Mouse (Mus musculus) stomach, postnatal 0 days (tissue): ENCODE results near the gene Rnase4. TPM values are rescaled to one million over a fixed set of nuclear protein-coding genes. Genes with fewer than 3 reads are reported as not detected.

Experiments used
- ATAC-seq: fragments of 200-750 bp; cut with Nextera tagmentation; 2 replicates; pipeline ENCODE4 v1.8.0; 2017; ENCODE audit not compliant: low FRiP score, low TSS enrichment
- DNase-seq: peaks from one replicate; pipeline ENCODE4 v3.0.0-alpha.2; 2016; ENCODE audit warnings: low spot score
- H3K27ac ChIP-seq: fragments of 300-500 bp; sonication (generic); replicated peaks from 2 replicates; pipeline ENCODE4 v1.5.1; 2014; ENCODE audit warnings: mild to moderate bottlenecking, control low read depth
- H3K27me3 ChIP-seq: fragments of 300-500 bp; sonication (generic); 2 replicates; pipeline ENCODE4 v1.6.1; 2014; ENCODE audit warnings: low read length; ENCODE audit not compliant: control insufficient read depth, insufficient read depth
- H3K36me3 ChIP-seq: fragments of 300-500 bp; sonication (generic); 2 replicates; pipeline ENCODE4 v1.6.1; 2014; ENCODE audit warnings: low read length, mixed read lengths; ENCODE audit not compliant: control insufficient read depth, insufficient read depth
- H3K4me1 ChIP-seq: fragments of 300-500 bp; sonication (generic); replicated peaks from 2 replicates; pipeline ENCODE4 v1.6.1; 2014; ENCODE audit warnings: antibody characterized with exemption; ENCODE audit not compliant: control insufficient read depth, insufficient read depth
- H3K4me2 ChIP-seq: fragments of 300-500 bp; sonication (generic); replicated peaks from 2 replicates; pipeline ENCODE4 v1.6.1; 2014; ENCODE audit warnings: low read depth, mild to moderate bottlenecking, control low read depth, moderate library complexity
- H3K4me3 ChIP-seq: fragments of 300-500 bp; sonication (generic); 2 replicates; pipeline ENCODE4 v1.5.1; 2014; ENCODE audit warnings: low read depth, low read length, control low read depth
- H3K9ac ChIP-seq: fragments of 300-500 bp; sonication (generic); 2 replicates; pipeline ENCODE4 v1.6.1; 2014; ENCODE audit warnings: mild to moderate bottlenecking, low read length, control low read depth, mixed read lengths
- H3K9me3 ChIP-seq: fragments of 300-500 bp; sonication (generic); 2 replicates; pipeline ENCODE4 v1.6.1; 2016; ENCODE audit warnings: low read length; ENCODE audit not compliant: control insufficient read depth
- CTCF ChIP-seq: IDR thresholded peaks from 2 replicates; pipeline ENCODE4 v1.5.1; 2016; ENCODE audit warnings: antibody characterized with exemption, low read depth, mild to moderate bottlenecking, moderate library complexity
- EP300 ChIP-seq: optimal IDR thresholded peaks from 2 replicates; pipeline ENCODE3; 2016; ENCODE audit warnings: antibody characterized with exemption
- WGBS: fragments of 180-500 bp; shearing (Covaris S2); extraction: QIAGEN DNeasy Blood & Tissue Kit; methylation state at CpG from one replicate; pipeline ENCODE4 v1.1.7; 2014; 5-methylcytosine and 5-hydroxymethylcytosine counted together
- polyA plus RNA-seq: library from polyadenylated mRNA; unstranded; fragments of >200 nt; fragmentation: Nextera tagmentation; extraction: Ambion mirVana; gene quantifications from 2 replicates; pipeline ENCODE4 v1.2.1, GENCODE M21; 2015

Gene Rnase4
- 152 and 157 TPM in 2 replicates for polyA plus RNA-seq

- peak within 1 kb of the TSS; percentile 77 for H3K4me2 ChIP-seq
- peak; percentile 58 for ATAC-seq
- no peaks in the 10 kb centered on the region for H3K27me3 ChIP-seq
- peak within 1 kb of the TSS; percentile 63 for H3K4me3 ChIP-seq
- no peaks in the 10 kb centered on the region for H3K4me1 ChIP-seq
- 5% methylated on average over 33 of the region's 33 CpGs for WGBS
- peak; percentile 75 for DNase-seq
- no peaks in the 10 kb centered on the region for H3K9me3 ChIP-seq
- H3K36me3 ChIP-seq, result no peaks in the 10 kb centered on the region
- H3K9ac ChIP-seq, result peak within 1 kb of the TSS; percentile 66
- peak within 1 kb of the TSS; percentile 90 for H3K27ac ChIP-seq
- no peak for TF ChIP-seq CTCF
- TF ChIP-seq EP300, result no peak
Observed at GRCm38 (mm10) chr14:51090921-51091900, at the start of gene Rnase4, which contains the start of gene Ang. TSS of gene Rnase4 (plus strand) at chr14:51091077. TSS of gene Ang (plus strand) at chr14:51091150.

- WGBS, result 83% methylated on average over 6 of the region's 6 CpGs
Observed at GRCm38 (mm10) chr14:51041769-51042168, 49.1 kb upstream of the Rnase4 start, which contains the start of gene Rnase9. TSS of gene Rnase9 (minus strand) at chr14:51041869.

GRCm38 (mm10) chr14:51047846-51048245 lies 43.0 kb upstream of the Rnase4 start:
- TF ChIP-seq EP300 (no peak), CTCF (no peak)
- ATAC-seq (no peak), DNase-seq (no peak)
- H3K9me3 ChIP-seq, result no peaks in the 10 kb centered on the region
- no peak overlapping the region for H3K4me3 ChIP-seq
- H3K27me3 ChIP-seq, result no peaks in the 10 kb centered on the region
- no peaks in the 10 kb centered on the region for H3K4me1 ChIP-seq
- H3K27ac ChIP-seq, result no peak overlapping the region
- no peak overlapping the region for H3K9ac ChIP-seq
- H3K4me2 ChIP-seq, result no peak overlapping the region
- no peaks in the 10 kb centered on the region for H3K36me3 ChIP-seq
- 31% methylated on average over 5 of the region's 5 CpGs for WGBS

More at GRCm38 (mm10) chr14:51041769-51042168, 49.1 kb upstream of the Rnase4 start, which contains the start of gene Rnase9:
- Histone ChIP-seq H3K4me3 (no peak within 1 kb of the TSS), H3K9me3 (no peaks in the 10 kb centered on the region), H3K27me3 (no peaks in the 10 kb centered on the region), H3K9ac (no peak within 1 kb of the TSS), H3K4me1 (no peaks in the 10 kb centered on the region), H3K4me2 (no peak within 1 kb of the TSS), H3K36me3 (no peaks in the 10 kb centered on the region), H3K27ac (no peak within 1 kb of the TSS)
- DNase-seq, result no peak
- TF ChIP-seq EP300 (no peak), CTCF (no peak)
- ATAC-seq, result no peak

- ATAC-seq, result no peak
- no peaks in the 10 kb centered on the region for H3K9me3 ChIP-seq
- no peak within 1 kb of the TSS for H3K27ac ChIP-seq
- H3K4me1 ChIP-seq, result no peaks in the 10 kb centered on the region
- DNase-seq, result no peak
- 80% methylated on average over 2 of the region's 2 CpGs for WGBS
- no peaks in the 10 kb centered on the region for H3K36me3 ChIP-seq
- H3K9ac ChIP-seq, result no peak within 1 kb of the TSS
- no peaks in the 10 kb centered on the region for H3K27me3 ChIP-seq
- H3K4me3 ChIP-seq, result no peak within 1 kb of the TSS
- no peak within 1 kb of the TSS for H3K4me2 ChIP-seq
- no peak for TF ChIP-seq CTCF
- no peak for TF ChIP-seq EP300
Observed at GRCm38 (mm10) chr14:51050063-51050462, 40.8 kb upstream of the Rnase4 start, which contains the start of gene Rnase11. TSS of gene Rnase11 (minus strand) at chr14:51050163.

GRCm38 (mm10) chr14:51051941-51052340 lies 38.9 kb upstream of the Rnase4 start:
- no peak overlapping the region for H3K4me3 ChIP-seq
- H3K27ac ChIP-seq, result no peak overlapping the region
- H3K9me3 ChIP-seq, result no peaks in the 10 kb centered on the region
- WGBS, result 53% methylated on average over 5 of the region's 5 CpGs
- no peak overlapping the region for H3K4me2 ChIP-seq
- H3K9ac ChIP-seq, result no peak overlapping the region
- no peaks in the 10 kb centered on the region for H3K4me1 ChIP-seq
- TF ChIP-seq EP300, result no peak
- H3K27me3 ChIP-seq, result no peaks in the 10 kb centered on the region
- no peak for DNase-seq
- ATAC-seq, result no peak
- H3K36me3 ChIP-seq, result no peaks in the 10 kb centered on the region

GRCm38 (mm10) chr14:51053176-51053575 lies 37.7 kb upstream of the Rnase4 start:
- ATAC-seq (no peak), DNase-seq (no peak)
- Histone ChIP-seq H3K27ac (no peak overlapping the region), H3K4me2 (no peak overlapping the region), H3K4me3 (no peak overlapping the region), H3K9me3 (no peaks in the 10 kb centered on the region), H3K36me3 (no peaks in the 10 kb centered on the region), H3K4me1 (no peaks in the 10 kb centered on the region), H3K27me3 (no peaks in the 10 kb centered on the region), H3K9ac (no peak overlapping the region)
- TF ChIP-seq EP300, result no peak
- no peak for TF ChIP-seq CTCF
- WGBS, result 61% methylated on average over 5 of the region's 5 CpGs
